Mouse (Mus musculus) G1E (cell line): ENCODE results near the gene Ptprt. TPM values are rescaled to one million over a fixed set of nuclear protein-coding genes. Genes with fewer than 3 reads are reported as not detected.

Experiments
- ATAC-seq: 2 replicates; pipeline ENCODE4 v1.8.0; 2016; ENCODE audit warnings: mild to moderate bottlenecking; ENCODE audit not compliant: insufficient number of reproducible peaks, poor library complexity, low FRiP score, severe bottlenecking; ENCODE audit errors: extremely low read depth
- DNase-seq: peaks from one replicate; pipeline ENCODE4 v3.0.0; 2012; ENCODE audit warnings: low spot score
- H3K27me3 ChIP-seq: 2 replicates; pipeline ENCODE4 v1.6.1; 2012; ENCODE audit warnings: mild to moderate bottlenecking, low read length, inconsistent platforms; ENCODE audit not compliant: insufficient read depth
- H3K36me3 ChIP-seq: replicated peaks from 2 replicates; pipeline ENCODE3; 2012; ENCODE audit warnings: mild to moderate bottlenecking, inconsistent platforms
- H3K4me1 ChIP-seq: 2 replicates; pipeline ENCODE4 v1.6.1; 2012; ENCODE audit warnings: low read depth, low read length, inconsistent platforms, mixed read lengths; ENCODE audit not compliant: insufficient read depth
- H3K4me3 ChIP-seq: 2 replicates; pipeline ENCODE4 v1.5.1; 2012; ENCODE audit warnings: low read depth, mild to moderate bottlenecking, inconsistent platforms, low read length, moderate library complexity, mixed read lengths
- H3K9me3 ChIP-seq: replicated peaks from 2 replicates; pipeline ENCODE4 v1.6.1; 2012; ENCODE audit warnings: inconsistent platforms
- CTCF ChIP-seq: IDR thresholded peaks from 2 replicates; pipeline ENCODE4 v1.5.1; 2012; ENCODE audit warnings: low read depth, low read length, inconsistent platforms, mixed read lengths
- GATA1 ChIP-seq: IDR thresholded peaks from 2 replicates; pipeline ENCODE4 v1.6.1; 2012; ENCODE audit warnings: borderline replicate concordance, low read length, inconsistent platforms, mixed read lengths
- GATA2 ChIP-seq: IDR thresholded peaks from 2 replicates; pipeline ENCODE4 v1.6.1; 2012; ENCODE audit warnings: low read depth, low read length, inconsistent platforms, borderline replicate concordance
- POLR2AphosphoS5 ChIP-seq: IDR thresholded peaks from 2 replicates; pipeline ENCODE4 v1.6.1; 2012; ENCODE audit warnings: low read depth, low read length, inconsistent platforms; ENCODE audit not compliant: insufficient replicate concordance
- TAL1 ChIP-seq: conservative IDR thresholded peaks from 2 replicates; pipeline ENCODE4 v1.6.1; 2012; ENCODE audit warnings: low read depth, low read length, inconsistent platforms, mixed read lengths
- polyA plus RNA-seq: library from polyadenylated mRNA; stranded (reverse); fragments of >175 nt; gene quantifications from 2 replicates; pipeline ENCODE4 v1.2.3, GENCODE M21; 2012
- total RNA-seq, 2 experiments: library from RNA; stranded (forward) in 1 of 2; stranded (reverse) in 1 of 2; fragments of 200-1000 nt in 1 of 2; fragments of >200 nt in 1 of 2; fragmentation: Nextera tagmentation in 1 of 2; gene quantifications; 2 replicates each; pipeline ENCODE4 v1.2.3; 2014 to 2017

Gene Ptprt
- total and polyA plus RNA-seq, 3 experiments = 0.05 TPM; not detected in 2

DNA sequence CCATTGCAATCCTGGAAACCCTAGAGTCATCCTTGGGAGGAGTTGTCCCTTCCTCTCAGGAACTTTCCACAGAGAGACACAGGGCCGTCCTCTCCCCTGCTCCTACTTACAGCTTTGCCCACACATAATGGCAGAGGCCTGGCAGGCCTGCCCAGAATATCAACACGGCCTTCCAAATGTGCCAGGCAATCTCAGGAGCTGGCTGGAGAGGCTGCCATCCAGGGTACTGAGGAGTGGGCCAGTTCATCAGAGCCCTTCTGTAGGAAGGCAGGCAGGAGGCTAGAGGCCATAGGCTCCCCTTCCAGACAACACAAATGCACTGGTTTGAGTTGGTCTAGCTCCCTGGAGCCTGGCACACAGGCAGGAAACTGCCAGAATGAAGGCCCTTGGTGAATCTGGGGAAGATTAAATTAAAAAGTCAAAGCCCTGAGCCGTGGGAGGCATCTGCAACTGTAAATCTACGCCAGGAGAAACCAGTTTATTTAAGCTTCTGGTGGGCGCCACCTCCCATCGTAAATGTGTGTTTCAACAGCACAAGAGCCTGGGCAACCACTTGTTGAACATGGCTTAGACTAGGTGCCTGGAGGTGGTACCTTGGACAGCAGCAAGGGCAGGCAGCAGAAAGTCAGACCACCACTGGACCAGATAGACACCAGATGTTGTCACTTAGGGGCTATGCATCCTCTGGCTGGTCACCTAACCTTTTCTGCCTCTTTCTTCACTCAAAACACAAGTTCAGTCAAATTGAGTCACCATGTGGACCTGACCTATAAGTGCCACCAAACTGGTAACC is 92.4 kb downstream of the Ptprt start:
- ATAC-seq (no peak), DNase-seq (no peak)
- H3K4me1 ChIP-seq = no peaks in the 10 kb centered on the region
- H3K27me3 ChIP-seq = no peaks in the 10 kb centered on the region
- H3K4me3 ChIP-seq = no peak overlapping the region
- H3K9me3 ChIP-seq = peaks cover 87% of the 10 kb centered on the region
- TF ChIP-seq GATA1 (no peak), TAL1 (no peak), CTCF (no peak), GATA2 (no peak), POLR2AphosphoS5 (no peak)
- no peaks in the 10 kb centered on the region for H3K36me3 ChIP-seq

DNA sequence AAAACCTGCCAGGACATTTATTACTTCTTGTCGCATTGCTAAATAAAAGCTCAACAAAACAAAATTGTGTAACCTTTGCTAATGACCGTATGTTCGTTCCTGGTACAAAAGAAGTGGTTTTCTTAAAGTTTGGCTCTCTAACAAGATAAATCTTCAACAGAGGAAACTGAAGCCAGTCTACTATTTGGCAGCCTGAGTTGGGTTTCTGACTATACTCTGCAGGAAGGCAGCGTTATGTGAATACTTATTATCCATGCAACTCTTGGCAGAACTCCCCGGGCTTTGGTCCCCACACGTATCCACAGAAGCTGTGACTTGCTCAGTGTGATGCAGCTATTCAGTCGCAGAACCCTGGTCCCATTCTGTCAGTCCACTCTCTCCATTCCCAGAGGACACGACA is 112.6 kb downstream of the Ptprt start:
- peaks cover 66% of the 10 kb centered on the region for H3K9me3 ChIP-seq

DNA sequence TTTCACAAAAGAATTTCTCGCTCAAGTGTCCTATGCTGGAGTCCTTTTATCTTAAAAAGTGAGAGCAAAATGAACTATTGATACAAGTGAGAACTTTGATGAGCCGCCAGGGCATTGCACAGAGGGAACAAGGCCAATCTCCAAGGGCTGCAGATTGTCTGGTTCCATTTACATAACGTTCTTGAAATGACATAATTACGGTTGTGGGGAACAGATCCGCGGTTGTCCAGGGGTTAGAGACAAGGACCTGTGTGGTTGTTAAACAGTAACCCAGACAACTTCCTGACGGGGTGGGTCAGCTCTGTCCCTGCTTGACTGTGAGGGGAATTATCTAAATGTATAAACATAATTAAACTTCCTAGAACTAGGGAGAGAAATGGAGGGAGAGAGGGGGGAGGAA is 129.3 kb downstream of the Ptprt start:
- H3K4me3 ChIP-seq = no peak overlapping the region
- H3K27me3 ChIP-seq = no peaks in the 10 kb centered on the region
- no peak for ATAC-seq
- H3K9me3 ChIP-seq = peaks cover 56% of the 10 kb centered on the region
- DNase-seq = no peak
- H3K36me3 ChIP-seq = no peaks in the 10 kb centered on the region
- TF ChIP-seq CTCF (no peak), POLR2AphosphoS5 (no peak), GATA1 (no peak), TAL1 (no peak), GATA2 (no peak)
- H3K4me1 ChIP-seq = no peaks in the 10 kb centered on the region

More for the DNA sequence above, 112.6 kb downstream of the Ptprt start:
- Histone ChIP-seq H3K36me3 (no peaks in the 10 kb centered on the region), H3K4me3 (no peak overlapping the region), H3K27me3 (no peaks in the 10 kb centered on the region), H3K4me1 (no peaks in the 10 kb centered on the region)
- no peak for DNase-seq
- TF ChIP-seq CTCF (no peak), TAL1 (no peak), GATA2 (no peak), GATA1 (no peak), POLR2AphosphoS5 (no peak)
- no peak for ATAC-seq

DNA sequence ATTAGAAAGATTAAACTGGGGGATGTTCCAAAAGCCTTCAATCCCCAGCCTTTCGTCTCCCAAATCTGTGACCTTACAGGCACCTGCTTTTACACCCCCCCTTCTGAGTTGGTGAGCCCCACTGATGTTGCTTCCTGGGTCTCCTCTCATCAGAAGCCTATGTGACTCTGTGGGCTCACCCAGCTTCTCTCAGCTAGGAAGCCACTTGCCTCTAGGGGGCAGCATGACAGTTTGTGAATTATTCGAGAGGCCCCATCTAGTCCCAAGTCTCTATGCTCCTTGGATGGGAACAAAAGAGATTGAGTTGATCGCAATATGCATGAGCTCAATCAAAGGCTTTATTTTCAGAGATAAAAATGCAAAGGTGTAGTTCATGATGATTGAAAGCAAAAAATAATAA is 132.0 kb downstream of the Ptprt start:
- Histone ChIP-seq H3K36me3 (no peaks in the 10 kb centered on the region), H3K9me3 (peaks cover 54% of the 10 kb centered on the region), H3K4me3 (no peak overlapping the region), H3K4me1 (no peaks in the 10 kb centered on the region), H3K27me3 (no peaks in the 10 kb centered on the region)
- DNase-seq (no peak), ATAC-seq (no peak)
- no peak for TF ChIP-seq TAL1
- no peak for TF ChIP-seq CTCF
- no peak for TF ChIP-seq GATA2
- TF ChIP-seq POLR2AphosphoS5 = no peak
- TF ChIP-seq GATA1 = no peak

DNA sequence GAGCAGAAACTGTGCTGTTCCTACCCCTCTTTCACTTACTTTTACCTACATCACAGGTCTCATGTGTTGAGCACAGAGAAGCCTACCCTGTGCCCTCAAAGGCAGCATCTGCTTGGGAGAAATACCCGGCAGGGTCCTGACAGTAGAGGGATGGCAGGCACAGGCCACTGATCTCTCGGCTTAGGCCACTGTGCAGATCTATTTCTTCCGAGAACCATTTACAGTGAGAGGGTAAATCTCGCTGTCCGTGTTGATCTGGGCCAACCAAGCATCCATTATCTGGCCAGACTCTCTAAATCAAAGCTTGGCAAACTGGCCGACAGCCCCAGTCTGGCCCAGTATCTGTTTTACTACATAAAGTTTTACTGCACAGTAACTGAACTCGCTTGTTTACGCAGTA is 145.0 kb downstream of the Ptprt start:
- H3K9me3 ChIP-seq = peaks cover 62% of the 10 kb centered on the region
- no peak for TF ChIP-seq GATA1
- TF ChIP-seq GATA2 = no peak
- no peak for TF ChIP-seq POLR2AphosphoS5
- no peak for TF ChIP-seq CTCF
- TF ChIP-seq TAL1 = no peak
- no peak for ATAC-seq
- H3K4me3 ChIP-seq = no peak overlapping the region
- DNase-seq = no peak
- H3K36me3 ChIP-seq = no peaks in the 10 kb centered on the region
- no peaks in the 10 kb centered on the region for H3K4me1 ChIP-seq
- H3K27me3 ChIP-seq = no peaks in the 10 kb centered on the region

DNA sequence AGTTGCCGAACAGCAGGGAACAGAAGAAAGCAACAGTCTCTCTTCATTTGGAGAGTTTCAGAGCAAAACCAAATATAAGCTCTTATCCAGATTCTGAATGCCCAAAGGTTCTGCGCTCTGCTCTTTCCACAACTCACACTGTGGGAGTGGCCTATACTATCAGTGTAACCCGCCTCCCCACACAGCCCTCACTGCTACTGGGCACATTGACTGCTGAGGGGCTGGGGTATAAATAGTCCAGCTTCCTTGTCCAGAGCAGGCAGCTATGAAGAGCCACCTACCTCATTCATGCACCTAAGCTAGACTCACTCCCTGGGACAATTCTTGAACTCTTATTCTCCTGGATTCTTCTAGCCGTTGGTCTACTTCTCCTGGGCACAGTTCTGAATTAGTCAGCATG is 147.9 kb downstream of the Ptprt start:
- TF ChIP-seq POLR2AphosphoS5 (no peak), CTCF (no peak), TAL1 (no peak), GATA1 (no peak), GATA2 (no peak)
- DNase-seq (no peak), ATAC-seq (no peak)
- H3K4me3 ChIP-seq = no peak overlapping the region
- no peaks in the 10 kb centered on the region for H3K36me3 ChIP-seq
- no peaks in the 10 kb centered on the region for H3K27me3 ChIP-seq
- no peaks in the 10 kb centered on the region for H3K4me1 ChIP-seq
- H3K9me3 ChIP-seq = peaks cover 60% of the 10 kb centered on the region
